Mouse (Mus musculus): ENCODE data around the gene Cd248.

Cd248 gene

GRCm38 (mm10) chr19:5106731-5107191 lies 38.9 kb downstream of the Cd248 start, which contains the start of gene Rab1b:
TSS of gene Rab1b (minus strand) at chr19:5107072.
- in situ Hi-C loops (cut with MboI, MseI): no loop called here

GRCm38 (mm10) chr19:5107556-5108270 lies 39.8 kb downstream of the Cd248 start:
- in situ Hi-C loops (cut with MboI, MseI): no loop called here

GRCm38 (mm10) chr19:5108271-5108575 lies 40.3 kb downstream of the Cd248 start:
- in situ Hi-C loops (cut with MboI, MseI): no loop called here

GRCm38 (mm10) chr19:5108702-5109101 lies 40.8 kb downstream of the Cd248 start:
- in situ Hi-C loops (cut with MboI, MseI): no loop called here

GRCm38 (mm10) chr19:5109659-5110453 lies 42.0 kb downstream of the Cd248 start:
- in situ Hi-C loops (cut with MboI, MseI): no loop called here

GRCm38 (mm10) chr19:5113783-5114182 lies 45.9 kb downstream of the Cd248 start:
- in situ Hi-C loops (cut with MboI, MseI): no loop called here

GRCm38 (mm10) chr19:5117494-5118383 lies 49.9 kb downstream of the Cd248 start:
- in situ Hi-C loops (cut with MboI, MseI): no loop called here

- in situ Hi-C loops (cut with MboI, MseI): no loop called here
Measured at GRCm38 (mm10) chr19:5118384-5118698, 50.5 kb downstream of the Cd248 start, which contains the start of gene Klc2. TSS of gene Klc2 (minus strand) at chr19:5118560.

Measured in T-helper 2 cell (primary cell).